Mouse (Mus musculus) gonadal fat pad, adult 2 months (tissue): ENCODE data around the gene Ypel3. TPM values are rescaled to one million over a fixed set of nuclear protein-coding genes. Genes with fewer than 3 reads are reported as not detected.

Experiments
- DNase-seq: peaks from one replicate; pipeline ENCODE4 v3.0.0-alpha.2; 2012; ENCODE audit warnings: low read depth
- polyA plus RNA-seq: library from polyadenylated mRNA; depleted of rRNA; stranded (reverse); fragments of >200 nt; gene quantifications from 2 replicates; pipeline ENCODE4 v1.2.3, GENCODE M21; 2012; rRNA removed

The Ypel3 gene
- polyA plus RNA-seq, 1 experiment: 212 TPM

GRCm38 (mm10) chr7:126815726-126816222 lies 39.0 kb downstream of the Ypel3 start:
- no peak for DNase-seq

DNA sequence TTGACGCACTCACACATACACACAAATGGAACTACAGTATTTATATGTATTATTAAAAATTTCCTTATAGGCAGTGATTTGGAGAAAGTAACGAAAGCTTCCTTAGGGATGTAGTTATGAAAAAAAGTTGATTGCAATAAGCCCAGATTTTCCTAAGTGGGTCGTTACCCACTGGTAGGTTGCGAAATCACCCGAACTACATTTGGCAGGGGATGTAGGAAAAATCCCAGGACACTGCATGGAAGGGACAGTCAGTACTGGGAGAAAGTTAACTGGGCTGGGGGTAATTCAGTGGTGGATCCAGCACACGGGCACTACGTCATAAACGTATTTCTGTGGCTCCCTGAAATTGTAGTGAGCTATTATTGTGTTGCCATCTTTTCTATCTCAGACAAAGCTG lies 39.7 kb downstream of the Ypel3 start:
- no peak for DNase-seq

GRCm38 (mm10) chr7:126817595-126817994 lies 40.8 kb downstream of the Ypel3 start:
- DNase-seq: no peak

DNA sequence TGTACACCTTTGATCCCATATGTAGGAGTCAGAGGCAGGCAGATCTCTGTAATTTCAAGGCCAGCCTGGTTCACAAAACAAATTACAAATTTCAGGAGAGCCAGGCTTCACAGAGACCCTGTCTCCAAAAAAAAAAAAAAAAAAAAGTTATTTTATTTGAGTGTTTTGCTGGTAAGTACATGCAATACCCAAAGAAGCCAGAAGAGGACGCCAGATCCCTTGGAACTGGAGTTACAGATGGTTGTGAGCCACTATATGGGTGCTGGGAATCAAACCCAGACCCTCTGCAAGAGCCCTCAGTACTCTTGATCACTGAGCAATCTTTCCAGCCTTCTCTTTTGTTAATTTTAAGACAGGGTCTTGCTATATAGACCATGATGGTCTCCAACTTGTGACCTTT lies 42.1 kb downstream of the Ypel3 start:
- DNase-seq: no peak

GRCm38 (mm10) chr7:126821835-126822511 lies 45.2 kb downstream of the Ypel3 start:
- DNase-seq: no peak

GRCm38 (mm10) chr7:126822741-126823140 lies 46.0 kb downstream of the Ypel3 start:
- no peak for DNase-seq

- DNase-seq: no peak
These were observed 46.5 kb downstream of the Ypel3 start for GRCm38 (mm10) chr7:126823202-126823711.

GRCm38 (mm10) chr7:126823940-126824339 lies 47.2 kb downstream of the Ypel3 start:
- DNase-seq: no peak

DNA sequence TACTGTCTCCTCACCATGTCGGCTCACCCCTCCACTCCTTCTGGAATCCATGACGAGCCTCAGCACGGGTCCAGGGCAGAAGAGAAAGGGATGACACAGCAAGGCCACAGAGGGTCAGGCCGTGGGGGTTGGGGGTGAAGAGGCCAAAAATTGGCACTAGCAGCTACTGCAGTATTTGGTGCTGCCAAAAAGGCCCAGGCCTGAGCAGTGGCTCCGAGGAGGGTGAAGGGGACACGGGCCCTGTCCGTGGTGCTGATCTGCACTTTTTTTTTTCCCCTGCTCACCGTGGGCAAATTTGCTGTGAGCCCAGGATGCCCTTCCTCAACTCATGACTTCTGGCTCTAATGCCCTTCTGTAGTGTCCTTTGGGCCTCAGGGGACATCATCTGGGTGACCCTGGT lies 48.6 kb downstream of the Ypel3 start:
- no peak for DNase-seq

DNA sequence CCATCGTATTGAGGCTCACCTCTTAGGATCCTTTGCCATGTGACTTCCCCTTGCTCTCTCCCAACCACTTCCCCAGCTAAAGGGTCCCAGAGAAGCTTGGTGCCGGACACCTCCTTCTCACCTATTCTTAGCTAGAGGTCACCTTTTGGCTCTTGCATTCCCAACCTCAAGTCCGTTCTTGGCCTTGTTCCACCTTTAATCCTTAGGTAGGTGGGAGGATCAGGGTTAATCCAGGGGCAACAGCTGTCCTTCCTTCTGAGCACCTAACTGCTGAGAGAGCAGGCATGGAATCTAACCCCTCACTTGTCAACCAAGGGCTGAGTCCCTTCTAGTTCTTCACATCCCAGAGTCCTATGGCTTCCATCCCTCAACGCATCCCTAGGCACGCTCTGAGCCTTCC lies 49.2 kb downstream of the Ypel3 start:
- no peak for DNase-seq

Other genes starting within 250 kb of the Ypel3 start
- gene Eif3c, start 210.5 kb upstream of the Ypel3 start, polyA plus RNA-seq: 111 and 114 TPM in 2 replicates
- gene Apobr, start 192.0 kb upstream of the Ypel3 start, polyA plus RNA-seq: 22.4 and 30.5 TPM in 2 replicates
- gene Cln3, start 191.1 kb upstream of the Ypel3 start, polyA plus RNA-seq: 76.8 and 98.2 TPM in 2 replicates
- 0.13 TPM in 1 of 2 replicates, not detected in the other for gene Il27, start 182.0 kb upstream of the Ypel3 start, polyA plus RNA-seq
- gene Nupr1, start 146.1 kb upstream of the Ypel3 start, polyA plus RNA-seq: 49.9 and 55.5 TPM in 2 replicates
- 25.4 and 48.2 TPM in 2 replicates for gene Sgf29, start 127.6 kb upstream of the Ypel3 start, polyA plus RNA-seq
- 107 and 126 TPM in 2 replicates for gene Sult1a1, start 100.5 kb upstream of the Ypel3 start, polyA plus RNA-seq
- 70.6 and 75.0 TPM in 2 replicates for gene Bola2, start 81.6 kb upstream of the Ypel3 start, polyA plus RNA-seq
- gene Slx1b, start 81.2 kb upstream of the Ypel3 start, polyA plus RNA-seq: 24.2 and 26.3 TPM in 2 replicates
- gene Coro1a, start 69.2 kb upstream of the Ypel3 start, polyA plus RNA-seq: 38.2 and 61.2 TPM in 2 replicates
- 146 and 169 TPM in 2 replicates for gene Mapk3, start 17.4 kb upstream of the Ypel3 start, polyA plus RNA-seq
- 7.6 and 51.9 TPM in 2 replicates for gene Gdpd3, start 10.6 kb upstream of the Ypel3 start, polyA plus RNA-seq
- 1.9 and 2.1 TPM in 2 replicates for gene Tbx6, start 4.5 kb downstream of the Ypel3 start, polyA plus RNA-seq
- gene Ppp4c, start 15.5 kb downstream of the Ypel3 start, polyA plus RNA-seq: 129 and 161 TPM in 2 replicates
- 11.8 and 27.3 TPM in 2 replicates for gene Fam57b, start 20.7 kb downstream of the Ypel3 start, polyA plus RNA-seq
- gene 4930451I11Rik, start 54.7 kb downstream of the Ypel3 start, polyA plus RNA-seq: not detected in 2 replicates
- 0.13 TPM in 1 of 2 replicates, not detected in the other for gene Doc2a, start 70.5 kb downstream of the Ypel3 start, polyA plus RNA-seq
- 3.2 and 6.0 TPM in 2 replicates for gene Hirip3, start 85.0 kb downstream of the Ypel3 start, polyA plus RNA-seq
- 33.7 and 39.6 TPM in 2 replicates for gene Ino80e, start 85.4 kb downstream of the Ypel3 start, polyA plus RNA-seq
- 55.9 and 62.6 TPM in 2 replicates for gene Taok2, start 107.7 kb downstream of the Ypel3 start, polyA plus RNA-seq
- 88.1 and 102 TPM in 2 replicates for gene Tmem219, start 146.0 kb downstream of the Ypel3 start, polyA plus RNA-seq
- 19.7 and 21.3 TPM in 2 replicates for gene Kctd13, start 151.9 kb downstream of the Ypel3 start, polyA plus RNA-seq
- 0.26 and 0.32 TPM in 2 replicates for gene Asphd1, start 172.6 kb downstream of the Ypel3 start, polyA plus RNA-seq
- gene Sez6l2, start 173.6 kb downstream of the Ypel3 start, polyA plus RNA-seq: 2.5 and 2.8 TPM in 2 replicates
- gene Cdipt, start 199.0 kb downstream of the Ypel3 start, polyA plus RNA-seq: 240 and 245 TPM in 2 replicates
- 5.3 and 8.5 TPM in 2 replicates for gene Cdiptos, start 199.1 kb downstream of the Ypel3 start, polyA plus RNA-seq
- 84.9 and 85.3 TPM in 2 replicates for gene Mvp, start 237.7 kb downstream of the Ypel3 start, polyA plus RNA-seq
- gene Pagr1b, start 239.5 kb downstream of the Ypel3 start, polyA plus RNA-seq: 2.4 and 5.3 TPM in 2 replicates
- gene Pagr1a, start 240.4 kb downstream of the Ypel3 start, polyA plus RNA-seq: 6.9 and 8.0 TPM in 2 replicates
- 19.8 and 21.2 TPM in 2 replicates for gene Gm42742, start 244.1 kb downstream of the Ypel3 start, polyA plus RNA-seq
- gene Prrt2, start 244.3 kb downstream of the Ypel3 start, polyA plus RNA-seq: 7.3 and 8.9 TPM in 2 replicates